Mouse (Mus musculus) fat pad, adult 2 months (tissue): Measurements from ENCODE around the gene Acss2.

Source experiments
- DNase-seq: peaks from one replicate; pipeline ENCODE4 v3.0.0-alpha.2; 2011; ENCODE audit warnings: low read depth, low spot score; ENCODE audit errors: extremely low read depth

Gene Acss2

DNA sequence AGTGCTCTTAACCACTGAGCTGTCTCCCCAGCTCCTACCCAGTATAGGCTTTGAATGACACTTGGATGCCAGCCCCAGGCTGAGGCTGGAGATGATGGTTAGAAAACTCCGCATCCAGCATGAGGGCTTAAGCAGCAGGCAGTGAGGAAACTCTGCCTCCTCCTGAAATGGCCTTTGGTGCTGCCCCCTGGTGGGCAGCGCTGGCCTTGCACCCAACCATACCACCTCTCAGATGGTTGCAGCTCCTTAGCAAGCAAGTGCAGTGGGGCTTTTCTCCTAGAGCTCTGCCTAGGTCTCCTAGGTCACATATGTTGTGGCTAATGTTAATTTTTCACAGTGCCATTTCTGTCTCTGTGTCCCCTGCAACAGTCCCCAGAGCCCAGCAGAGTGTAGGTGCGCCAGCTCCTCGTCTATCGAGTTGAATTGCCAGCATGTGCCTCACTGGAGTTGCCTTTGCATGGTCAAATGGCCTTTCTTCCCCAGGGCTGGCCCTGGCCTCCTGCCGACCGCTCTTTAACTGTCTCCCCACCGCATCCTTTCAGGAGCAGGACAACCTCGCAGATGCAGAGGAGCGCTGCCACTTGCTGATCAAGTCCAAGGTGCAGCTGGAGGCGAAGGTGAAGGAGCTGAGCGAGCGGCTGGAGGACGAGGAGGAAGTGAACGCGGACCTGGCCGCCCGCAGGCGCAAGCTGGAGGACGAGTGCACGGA is 109.4 kb downstream of the Acss2 start:
- no peak for DNase-seq

- no peak for DNase-seq
Observed at GRCm38 (mm10) chr2:155628112-155628511, 110.4 kb downstream of the Acss2 start.

- no peak for DNase-seq
Observed at GRCm38 (mm10) chr2:155628519-155628918, 110.8 kb downstream of the Acss2 start.

DNA sequence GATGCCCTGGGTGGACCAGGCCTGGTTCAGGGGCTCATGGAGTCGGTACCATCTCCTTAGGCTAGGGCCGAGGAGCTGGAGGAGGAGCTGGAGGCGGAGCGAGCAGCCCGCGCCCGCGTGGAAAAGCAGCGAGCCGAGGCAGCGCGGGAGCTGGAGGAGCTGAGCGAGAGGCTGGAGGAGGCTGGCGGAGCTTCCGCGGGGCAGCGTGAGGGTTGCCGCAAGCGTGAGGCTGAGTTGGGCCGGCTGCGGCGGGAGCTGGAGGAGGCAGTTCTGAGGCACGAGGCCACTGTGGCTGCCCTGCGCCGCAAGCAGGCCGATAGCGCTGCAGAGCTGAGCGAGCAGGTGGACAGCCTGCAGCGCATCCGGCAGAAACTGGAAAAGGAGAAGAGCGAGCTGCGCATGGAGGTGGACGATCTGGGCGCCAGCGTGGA is 111.5 kb downstream of the Acss2 start:
- DNase-seq = no peak

DNA sequence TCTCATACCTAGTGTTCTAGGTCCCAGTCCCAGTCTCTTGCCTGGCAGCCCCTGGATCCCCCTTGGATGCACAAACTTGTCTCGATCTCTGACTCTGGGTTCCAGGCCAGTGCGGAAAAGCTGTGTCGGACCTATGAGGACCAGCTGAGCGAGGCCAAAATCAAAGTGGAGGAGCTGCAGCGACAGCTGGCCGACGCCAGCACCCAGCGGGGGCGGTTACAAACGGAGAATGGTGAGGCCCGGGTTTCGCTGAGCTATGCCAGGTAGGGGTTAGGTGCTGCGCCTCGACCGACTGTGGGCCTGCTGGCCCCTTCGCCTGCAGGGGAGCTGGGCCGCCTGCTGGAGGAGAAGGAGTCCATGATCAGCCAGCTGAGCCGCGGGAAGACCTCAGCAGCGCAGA is 112.4 kb downstream of the Acss2 start:
- DNase-seq = no peak

DNA sequence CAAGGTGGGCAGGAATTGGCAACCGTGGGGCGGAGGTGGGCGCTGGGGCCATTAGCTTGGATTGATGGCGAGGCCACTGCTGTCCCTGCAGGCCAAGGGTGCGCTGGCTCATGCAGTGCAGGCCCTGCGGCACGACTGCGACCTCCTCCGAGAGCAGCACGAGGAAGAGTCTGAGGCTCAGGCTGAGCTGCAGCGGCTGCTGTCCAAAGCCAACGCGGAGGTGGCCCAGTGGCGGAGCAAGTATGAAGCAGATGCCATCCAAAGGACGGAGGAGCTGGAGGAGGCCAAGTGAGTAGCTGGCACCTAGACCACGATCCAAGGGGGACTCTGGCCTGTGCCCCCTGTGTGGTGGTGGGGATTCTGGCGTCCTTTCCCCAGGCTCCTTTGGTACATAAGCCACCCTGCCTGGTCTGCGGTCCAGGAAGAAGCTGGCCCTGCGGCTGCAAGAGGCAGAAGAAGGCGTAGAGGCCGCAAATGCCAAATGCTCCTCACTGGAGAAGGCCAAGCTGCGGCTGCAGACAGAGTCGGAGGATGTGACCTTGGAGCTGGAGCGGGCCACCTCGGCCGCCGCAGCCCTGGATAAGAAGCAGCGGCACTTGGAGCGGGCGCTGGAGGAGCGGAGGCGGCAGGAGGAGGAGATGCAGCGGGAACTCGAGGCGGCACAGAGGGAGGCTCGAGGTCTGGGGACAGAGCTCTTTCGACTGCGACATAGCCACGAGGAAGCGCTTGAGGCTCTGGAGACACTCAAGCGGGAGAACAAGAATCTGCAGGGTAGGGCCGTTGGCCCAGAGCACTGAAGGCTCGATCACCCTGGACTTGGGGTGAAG is 113.1 kb downstream of the Acss2 start:
- DNase-seq = no peak

GRCm38 (mm10) chr2:155632138-155632936 is 114.6 kb downstream of the Acss2 start:
- no peak for DNase-seq

GRCm38 (mm10) chr2:155633121-155633520 is 115.4 kb downstream of the Acss2 start:
- no peak for DNase-seq

GRCm38 (mm10) chr2:155633731-155634130 is 116.0 kb downstream of the Acss2 start:
- no peak for DNase-seq

- DNase-seq = no peak
Observed at GRCm38 (mm10) chr2:155634562-155634961, 116.8 kb downstream of the Acss2 start.
